Mouse (Mus musculus): ENCODE measurements around the gene Alkbh2. TPM values are rescaled to one million over a fixed set of nuclear protein-coding genes. Genes with fewer than 3 reads are reported as not detected.

Alkbh2 gene
- total RNA-seq (2023): 10 to 100 TPM in 1 of 2 experiments, 1 to 10 TPM in 1; 7.4 to 14.7 TPM

GRCm38 (mm10) chr5:114127374-114128349 lies at the start of gene Alkbh2:
Alkbh2 (minus strand) TSS chr5:114128218.

GRCm38 (mm10) chr5:114146028-114146888 lies 18.2 kb upstream of the Alkbh2 start, which contains the start of gene Acacb:
Acacb (plus strand) TSS chr5:114146535.

GRCm38 (mm10) chr5:114130211-114130605 lies 2.2 kb upstream of the Alkbh2 start, which contains the start of gene Ung:
Ung (plus strand) TSS chr5:114130386.

GRCm38 (mm10) chr5:114091057-114091807 lies 36.8 kb downstream of the Alkbh2 start, which contains the start of gene Svop:
Svop (minus strand) TSS chr5:114091570.

Other genes with a start within 250 kb of the Alkbh2 start
- 10 to 100 TPM; 43.3 to 49.0 TPM for gene Coro1c, start 219.5 kb downstream of the Alkbh2 start, total RNA-seq (2023)
- gene Ssh1, start 134.3 kb downstream of the Alkbh2 start, total RNA-seq (2023): 10 to 100 TPM; 74.5 to 81.4 TPM
- gene Dao, start 124.5 kb downstream of the Alkbh2 start, total RNA-seq (2023): under 1 TPM; 0.38 to 0.62 TPM
- 10 to 100 TPM; 25.8 to 26.6 TPM for gene Usp30, start 62.8 kb downstream of the Alkbh2 start, total RNA-seq (2023)
- not detected for gene Svop, start 36.6 kb downstream of the Alkbh2 start, total RNA-seq (2023)
- gene Ung, start 2.2 kb upstream of the Alkbh2 start, total RNA-seq (2023): 10 to 100 TPM; 20.7 to 22.1 TPM
- gene Acacb, start 18.3 kb upstream of the Alkbh2 start, total RNA-seq (2023): 1 to 10 TPM; 3.3 to 3.8 TPM
- gene Foxn4, start 145.6 kb upstream of the Alkbh2 start, total RNA-seq (2023): not detected
- gene Myo1h, start 160.9 kb upstream of the Alkbh2 start, total RNA-seq (2023): 10 to 100 TPM; 30.3 to 31.1 TPM